Mouse (Mus musculus): ENCODE results near the gene Actr5. TPM values are rescaled to one million over a fixed set of nuclear protein-coding genes. Genes with fewer than 3 reads are reported as not detected.
A peak's percentile ranks its signal among the peaks of the same experiment; 100 is the strongest.

Gene Actr5
- polyA plus RNA-seq, 1 experiment from 2014 or later = 11.3 TPM

GRCm38 (mm10) chr2:158625231-158625630, 543 bp downstream of the Actr5 start:
- Histone ChIP-seq H3K4me1 (replicated peaks; ENCODE audit: control insufficient read depth, insufficient read depth, low read length) (peaks cover 16% of the 10 kb centered on the region), H3K4me2 (ENCODE audit: low read length) (peak overlapping the region; percentile 93), H3K9ac (replicated peaks; ENCODE audit: low read depth, low read length) (peak overlapping the region; percentile 82), H3K9me3 (ENCODE audit: control insufficient read depth, low read length) (no peaks in the 10 kb centered on the region), H3K27me3 (replicated peaks; ENCODE audit: control insufficient read depth, insufficient read depth, low read length) (peaks cover under 1% of the 10 kb centered on the region; the same call in 1 of the 2 replicates), H3K27ac (ENCODE audit: low read length) (peak overlapping the region; percentile 88), H3K4me3 (replicated peaks; ENCODE audit: low read length) (peak overlapping the region; percentile 93), H3K36me3 (ENCODE audit: control insufficient read depth, insufficient read depth) (peaks cover 3% of the 10 kb centered on the region; the same call in 1 of the 2 replicates)
- 0% methylated on average over 34 of the region's 44 CpGs for WGBS
- peak; percentile 57 for ATAC-seq

GRCm38 (mm10) chr2:158625697-158626096, 1.0 kb downstream of the Actr5 start:
- Histone ChIP-seq H3K27ac (ENCODE audit: low read length) (no peak overlapping the region), H3K9ac (replicated peaks; ENCODE audit: low read depth, low read length) (peak overlapping the region; percentile 82), H3K9me3 (ENCODE audit: control insufficient read depth, low read length) (no peaks in the 10 kb centered on the region), H3K4me2 (ENCODE audit: low read length) (peak overlapping the region; percentile 93), H3K27me3 (replicated peaks; ENCODE audit: control insufficient read depth, insufficient read depth, low read length) (no peaks in the 10 kb centered on the region), H3K4me1 (replicated peaks; ENCODE audit: control insufficient read depth, insufficient read depth, low read length) (peaks cover 16% of the 10 kb centered on the region), H3K4me3 (replicated peaks; ENCODE audit: low read length) (peak overlapping the region; percentile 93), H3K36me3 (ENCODE audit: control insufficient read depth, insufficient read depth) (peaks cover 4% of the 10 kb centered on the region; the same call in 1 of the 2 replicates)
- ATAC-seq = no peak
- WGBS = 42% methylated on average over 8 of the region's 8 CpGs

- Histone ChIP-seq H3K36me3 (ENCODE audit: control insufficient read depth, insufficient read depth) (peaks cover 11% of the 10 kb centered on the region), H3K4me1 (replicated peaks; ENCODE audit: control insufficient read depth, insufficient read depth, low read length) (peaks cover 16% of the 10 kb centered on the region), H3K4me2 (ENCODE audit: low read length) (no peak overlapping the region), H3K9me3 (ENCODE audit: control insufficient read depth, low read length) (no peaks in the 10 kb centered on the region), H3K9ac (replicated peaks; ENCODE audit: low read depth, low read length) (no peak overlapping the region), H3K4me3 (replicated peaks; ENCODE audit: low read length) (no peak overlapping the region), H3K27me3 (replicated peaks; ENCODE audit: control insufficient read depth, insufficient read depth, low read length) (no peaks in the 10 kb centered on the region), H3K27ac (ENCODE audit: low read length) (no peak overlapping the region)
- WGBS = 60% methylated on average over 3 of the region's 3 CpGs
- ATAC-seq = no peak
Observed at GRCm38 (mm10) chr2:158628858-158629257, 4.2 kb downstream of the Actr5 start.

- peaks cover 11% of the 10 kb centered on the region for H3K36me3 ChIP-seq (ENCODE audit: control insufficient read depth, insufficient read depth)
- WGBS = 71% methylated on average over 1 of the region's 1 CpGs
- no peak for ATAC-seq
- H3K4me2 ChIP-seq (ENCODE audit: low read length) = no peak overlapping the region
- no peak overlapping the region for H3K27ac ChIP-seq (ENCODE audit: low read length)
- H3K9me3 ChIP-seq (ENCODE audit: control insufficient read depth, low read length) = no peaks in the 10 kb centered on the region
- no peak overlapping the region for H3K4me3 ChIP-seq (replicated peaks; ENCODE audit: low read length)
- no peak overlapping the region for H3K9ac ChIP-seq (replicated peaks; ENCODE audit: low read depth, low read length)
- H3K27me3 ChIP-seq (replicated peaks; ENCODE audit: control insufficient read depth, insufficient read depth, low read length) = no peaks in the 10 kb centered on the region
- H3K4me1 ChIP-seq (replicated peaks; ENCODE audit: control insufficient read depth, insufficient read depth, low read length) = peaks cover 16% of the 10 kb centered on the region
Observed at GRCm38 (mm10) chr2:158629414-158629813, 4.7 kb downstream of the Actr5 start.

- 76% methylated on average over 5 of the region's 5 CpGs for WGBS
- no peaks in the 10 kb centered on the region for H3K27me3 ChIP-seq (replicated peaks; ENCODE audit: control insufficient read depth, insufficient read depth, low read length)
- H3K9me3 ChIP-seq (ENCODE audit: control insufficient read depth, low read length) = no peaks in the 10 kb centered on the region
- ATAC-seq = no peak
- H3K9ac ChIP-seq (replicated peaks; ENCODE audit: low read depth, low read length) = no peak overlapping the region
- no peak overlapping the region for H3K4me2 ChIP-seq (ENCODE audit: low read length)
- no peak overlapping the region for H3K27ac ChIP-seq (ENCODE audit: low read length)
- H3K4me3 ChIP-seq (replicated peaks; ENCODE audit: low read length) = no peak overlapping the region
- peaks cover under 1% of the 10 kb centered on the region for H3K4me1 ChIP-seq (replicated peaks; ENCODE audit: control insufficient read depth, insufficient read depth, low read length)
- peaks cover 21% of the 10 kb centered on the region for H3K36me3 ChIP-seq (ENCODE audit: control insufficient read depth, insufficient read depth)
Observed at GRCm38 (mm10) chr2:158631873-158632272, 7.2 kb downstream of the Actr5 start.

GRCm38 (mm10) chr2:158641869-158642268, 17.2 kb downstream of the Actr5 start:
- no peak overlapping the region for H3K4me3 ChIP-seq (replicated peaks; ENCODE audit: low read length)
- peak; percentile 67 for ATAC-seq
- H3K27me3 ChIP-seq (replicated peaks; ENCODE audit: control insufficient read depth, insufficient read depth, low read length) = no peaks in the 10 kb centered on the region
- H3K4me2 ChIP-seq (ENCODE audit: low read length) = no peak overlapping the region
- no peak overlapping the region for H3K9ac ChIP-seq (replicated peaks; ENCODE audit: low read depth, low read length)
- no peaks in the 10 kb centered on the region for H3K4me1 ChIP-seq (replicated peaks; ENCODE audit: control insufficient read depth, insufficient read depth, low read length)
- H3K27ac ChIP-seq (ENCODE audit: low read length) = no peak overlapping the region
- H3K36me3 ChIP-seq (ENCODE audit: control insufficient read depth, insufficient read depth) = peaks cover 13% of the 10 kb centered on the region
- 12% methylated on average over 2 of the region's 2 CpGs for WGBS
- H3K9me3 ChIP-seq (ENCODE audit: control insufficient read depth, low read length) = no peaks in the 10 kb centered on the region

GRCm38 (mm10) chr2:158642587-158642986, 17.9 kb downstream of the Actr5 start:
- no peaks in the 10 kb centered on the region for H3K4me1 ChIP-seq (replicated peaks; ENCODE audit: control insufficient read depth, insufficient read depth, low read length)
- WGBS = 86% methylated on average over 2 of the region's 2 CpGs
- H3K4me2 ChIP-seq (ENCODE audit: low read length) = no peak overlapping the region
- no peak overlapping the region for H3K27ac ChIP-seq (ENCODE audit: low read length)
- H3K9me3 ChIP-seq (ENCODE audit: control insufficient read depth, low read length) = no peaks in the 10 kb centered on the region
- H3K9ac ChIP-seq (replicated peaks; ENCODE audit: low read depth, low read length) = no peak overlapping the region
- no peak overlapping the region for H3K4me3 ChIP-seq (replicated peaks; ENCODE audit: low read length)
- peaks cover 7% of the 10 kb centered on the region; the same call in 1 of the 2 replicates for H3K36me3 ChIP-seq (ENCODE audit: control insufficient read depth, insufficient read depth)
- H3K27me3 ChIP-seq (replicated peaks; ENCODE audit: control insufficient read depth, insufficient read depth, low read length) = no peaks in the 10 kb centered on the region
- no peak for ATAC-seq

GRCm38 (mm10) chr2:158643791-158644190, 19.1 kb downstream of the Actr5 start:
- no peaks in the 10 kb centered on the region for H3K27me3 ChIP-seq (replicated peaks; ENCODE audit: control insufficient read depth, insufficient read depth, low read length)
- H3K36me3 ChIP-seq (ENCODE audit: control insufficient read depth, insufficient read depth) = peaks cover 4% of the 10 kb centered on the region; the same call in 1 of the 2 replicates
- 88% methylated on average over 3 of the region's 3 CpGs for WGBS
- H3K9me3 ChIP-seq (ENCODE audit: control insufficient read depth, low read length) = no peaks in the 10 kb centered on the region
- no peak overlapping the region for H3K27ac ChIP-seq (ENCODE audit: low read length)
- H3K4me1 ChIP-seq (replicated peaks; ENCODE audit: control insufficient read depth, insufficient read depth, low read length) = no peaks in the 10 kb centered on the region
- no peak overlapping the region for H3K4me3 ChIP-seq (replicated peaks; ENCODE audit: low read length)
- no peak for ATAC-seq
- no peak overlapping the region for H3K9ac ChIP-seq (replicated peaks; ENCODE audit: low read depth, low read length)
- no peak overlapping the region for H3K4me2 ChIP-seq (ENCODE audit: low read length)

GRCm38 (mm10) chr2:158651159-158651908, 26.6 kb downstream of the Actr5 start:
- no peaks in the 10 kb centered on the region for H3K9me3 ChIP-seq (ENCODE audit: control insufficient read depth, low read length)
- no peak overlapping the region for H3K4me3 ChIP-seq (replicated peaks; ENCODE audit: low read length)
- 58% methylated on average over 7 of the region's 7 CpGs for WGBS
- H3K36me3 ChIP-seq (ENCODE audit: control insufficient read depth, insufficient read depth) = no peaks in the 10 kb centered on the region
- no peak overlapping the region for H3K9ac ChIP-seq (replicated peaks; ENCODE audit: low read depth, low read length)
- H3K27ac ChIP-seq (ENCODE audit: low read length) = no peak overlapping the region
- no peaks in the 10 kb centered on the region for H3K4me1 ChIP-seq (replicated peaks; ENCODE audit: control insufficient read depth, insufficient read depth, low read length)
- no peak for ATAC-seq
- H3K4me2 ChIP-seq (ENCODE audit: low read length) = no peak overlapping the region
- no peaks in the 10 kb centered on the region for H3K27me3 ChIP-seq (replicated peaks; ENCODE audit: control insufficient read depth, insufficient read depth, low read length)
